Mouse (Mus musculus) embryo, embryonic 9.5 days (tissue): ENCODE data around the gene Fgfr2.

Experiments
- DNase-seq: peaks from one replicate; pipeline ENCODE4 v3.0.0-alpha.2; 2017; ENCODE audit errors: extremely low spot score

Gene Fgfr2

DNA sequence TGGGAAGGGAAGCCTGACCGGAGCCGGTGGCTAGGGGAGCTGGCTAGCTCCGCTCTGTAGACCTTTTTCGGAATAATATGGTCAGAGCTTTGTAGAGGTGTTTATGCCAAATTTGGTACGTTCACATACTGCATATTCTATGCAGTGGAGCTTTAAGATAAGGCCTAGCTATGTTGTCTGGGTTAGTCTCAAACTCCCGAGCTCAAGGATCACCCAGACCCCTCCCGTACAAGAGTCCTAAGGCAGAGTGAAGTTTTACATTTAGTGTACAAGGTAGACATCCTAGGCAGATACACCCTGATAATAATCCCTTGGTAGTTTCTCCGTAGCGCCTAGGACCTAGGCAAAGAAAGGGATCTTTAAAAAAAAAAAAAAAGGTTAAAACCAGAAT, 1751.7 kb downstream of the Fgfr2 start:
- DNase-seq: no peak

DNA sequence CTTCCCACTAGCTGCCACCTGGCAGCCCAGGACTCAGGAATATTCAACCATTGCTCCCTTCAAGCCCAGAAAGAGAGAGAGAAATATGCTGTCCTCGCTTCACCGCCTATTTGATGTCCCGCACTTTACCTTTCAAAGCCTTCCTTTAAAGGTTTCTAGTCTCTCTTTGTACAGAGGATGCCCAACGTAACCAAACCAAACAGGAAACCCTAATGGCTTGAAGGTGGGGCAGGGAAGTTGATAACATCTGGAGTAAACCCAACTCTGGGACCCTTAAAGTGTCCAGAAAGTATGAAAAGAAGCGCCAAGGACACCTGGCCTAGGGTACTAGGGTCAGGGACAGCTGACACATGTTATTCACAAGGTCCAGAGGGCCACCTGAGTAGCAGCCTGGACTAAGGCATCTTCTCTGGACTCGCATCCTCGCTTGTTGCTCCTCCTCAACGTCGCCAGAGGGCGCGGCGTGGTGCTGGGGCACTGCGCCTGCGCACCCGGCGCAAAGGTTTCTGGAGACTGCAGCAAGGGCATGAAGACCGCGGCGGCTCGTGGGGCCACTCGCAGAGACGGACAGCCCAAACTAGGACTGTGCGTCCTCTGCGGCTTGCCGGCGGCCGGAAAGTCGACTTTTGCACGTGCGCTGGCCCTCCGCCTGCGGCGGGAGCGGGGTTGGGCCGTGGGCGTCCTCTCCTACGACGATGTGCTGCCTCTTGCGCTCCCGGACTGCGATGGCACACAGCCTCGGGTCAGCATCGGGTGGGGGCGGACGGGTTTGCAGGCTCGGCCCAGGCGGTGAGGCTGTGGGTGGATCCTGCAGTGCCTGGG, 1752.3 kb downstream of the Fgfr2 start, which contains the start of gene Pstk:
TSS of gene Pstk (plus strand) at position 494 of the 822 bp plus-strand sequence.
- DNase-seq: peak; percentile 90

DNA sequence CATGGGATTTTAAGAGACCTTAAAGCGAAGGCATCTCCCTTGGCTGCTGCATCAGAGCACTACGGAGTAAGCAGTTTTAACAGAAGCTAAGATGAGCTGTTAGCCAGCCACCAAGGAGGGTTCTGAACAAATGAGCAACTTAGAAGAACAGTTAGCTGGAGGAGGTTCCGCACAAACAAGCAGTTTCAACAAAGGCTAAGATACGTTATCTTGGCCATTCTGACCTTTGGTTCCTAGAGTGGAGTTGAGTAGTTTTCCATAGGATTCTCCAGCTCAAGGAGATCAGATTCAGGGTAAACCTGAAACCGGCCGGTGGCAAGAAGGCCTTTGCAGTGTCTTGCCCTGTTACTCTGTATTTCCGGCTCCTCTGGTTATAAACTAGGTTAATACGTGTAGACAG, 1759.0 kb downstream of the Fgfr2 start:
- DNase-seq: no peak

DNA sequence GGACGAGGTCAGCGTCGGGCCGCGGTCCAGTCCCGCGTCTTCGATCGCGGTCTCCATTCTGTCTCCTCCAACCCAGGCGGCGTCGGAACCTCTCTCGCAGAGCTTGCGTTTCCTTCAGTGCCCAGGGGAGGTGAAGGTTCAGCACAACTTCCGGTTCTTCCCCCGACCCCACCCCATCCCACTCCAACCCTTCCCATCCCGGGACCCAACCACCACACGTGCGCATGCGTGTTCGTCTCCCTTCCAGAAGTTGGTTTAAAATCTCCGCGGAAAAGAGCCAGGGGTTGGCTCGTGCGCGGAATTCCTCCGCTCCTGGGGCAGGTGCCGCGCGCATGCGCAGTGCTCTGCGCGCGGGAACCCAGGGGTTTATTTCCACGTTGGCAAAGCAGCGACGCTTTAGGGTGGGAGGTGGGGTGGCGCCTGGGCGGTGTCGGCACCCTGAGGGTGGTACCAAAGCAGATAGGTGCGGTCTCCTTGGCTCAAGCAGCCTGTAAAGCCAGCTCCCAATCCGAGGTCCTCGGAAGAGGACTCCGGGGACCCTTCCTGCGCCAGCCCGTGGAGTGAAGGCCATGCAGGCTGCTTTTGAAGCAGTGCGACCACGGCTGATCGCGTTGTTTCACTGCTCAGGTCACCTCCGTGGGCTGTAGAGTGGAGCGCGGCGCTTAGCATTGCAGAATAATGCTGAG, 1760.4 kb downstream of the Fgfr2 start, which contains the start of gene 2310057M21Rik:
TSS of gene 2310057M21Rik (minus strand) at position 145 of the 686 bp plus-strand sequence.
- DNase-seq: peak; percentile 97

DNA sequence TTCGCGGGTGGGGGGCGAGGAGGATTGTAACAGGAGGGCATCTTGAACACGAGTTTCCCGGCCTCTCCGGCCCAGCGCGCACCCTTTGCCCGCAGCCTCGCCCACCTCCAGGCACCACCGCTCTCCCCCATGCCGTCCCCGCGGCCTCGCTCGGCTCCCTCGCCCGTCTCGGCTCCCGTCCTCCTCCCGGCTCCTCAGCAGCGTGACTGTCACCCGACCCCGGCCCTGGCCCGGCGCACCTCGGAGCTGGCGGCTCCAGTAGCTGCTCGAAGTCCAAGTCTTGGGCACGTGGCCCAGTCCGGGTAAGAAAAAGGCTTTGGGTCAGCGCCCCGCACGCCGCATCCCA, 1760.9 kb downstream of the Fgfr2 start:
- no peak for DNase-seq

DNA sequence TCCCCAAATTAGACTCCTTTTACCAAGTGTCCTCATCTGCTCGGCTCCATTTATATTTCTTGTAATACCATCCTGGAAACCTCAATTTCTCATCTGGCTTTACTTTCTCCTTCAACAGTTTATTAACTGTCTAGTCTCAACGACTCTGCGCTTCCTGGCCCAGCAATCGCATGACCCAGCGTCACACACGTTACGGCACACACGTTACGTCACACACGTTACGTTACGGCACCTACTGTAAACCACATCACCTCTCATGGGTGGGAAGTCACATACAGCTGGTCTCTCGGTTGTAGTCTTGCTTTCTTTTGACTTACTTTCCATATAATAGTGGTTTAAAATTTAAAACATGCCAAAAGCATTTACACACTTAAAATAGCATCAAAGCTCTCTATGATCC, 1767.0 kb downstream of the Fgfr2 start:
- DNase-seq: no peak

DNA sequence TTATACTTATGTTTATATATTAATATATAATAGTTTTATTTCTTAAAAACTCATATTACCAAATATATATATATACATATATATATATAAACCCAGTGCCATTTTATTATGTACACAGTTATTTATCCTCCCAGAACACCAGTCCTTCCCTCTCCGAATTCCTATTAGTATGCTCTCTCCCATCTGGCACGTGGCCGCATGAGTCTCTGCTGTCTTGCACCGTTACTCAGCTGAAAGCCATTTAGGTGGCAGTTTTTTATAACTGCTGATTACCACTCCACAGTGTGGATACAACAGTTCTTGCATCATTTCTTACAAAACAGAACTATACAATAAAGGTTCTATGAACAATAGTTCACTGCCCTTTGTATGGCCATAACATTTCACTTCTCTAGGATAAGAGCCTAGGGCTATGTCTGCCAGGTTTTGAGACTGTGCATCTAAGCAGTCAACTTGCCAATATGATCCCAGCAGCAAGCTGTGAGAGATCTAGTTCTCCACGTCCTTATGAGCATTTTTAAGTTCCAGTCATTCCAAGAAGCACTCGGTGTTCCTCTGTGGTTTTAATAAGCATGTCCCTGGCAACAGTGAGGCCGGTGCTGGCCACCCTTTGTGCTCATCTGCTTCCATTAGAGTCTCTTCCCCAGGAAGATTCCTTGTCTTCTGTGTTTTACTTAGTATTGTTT, 1777.2 kb downstream of the Fgfr2 start:
- DNase-seq: no peak

DNA sequence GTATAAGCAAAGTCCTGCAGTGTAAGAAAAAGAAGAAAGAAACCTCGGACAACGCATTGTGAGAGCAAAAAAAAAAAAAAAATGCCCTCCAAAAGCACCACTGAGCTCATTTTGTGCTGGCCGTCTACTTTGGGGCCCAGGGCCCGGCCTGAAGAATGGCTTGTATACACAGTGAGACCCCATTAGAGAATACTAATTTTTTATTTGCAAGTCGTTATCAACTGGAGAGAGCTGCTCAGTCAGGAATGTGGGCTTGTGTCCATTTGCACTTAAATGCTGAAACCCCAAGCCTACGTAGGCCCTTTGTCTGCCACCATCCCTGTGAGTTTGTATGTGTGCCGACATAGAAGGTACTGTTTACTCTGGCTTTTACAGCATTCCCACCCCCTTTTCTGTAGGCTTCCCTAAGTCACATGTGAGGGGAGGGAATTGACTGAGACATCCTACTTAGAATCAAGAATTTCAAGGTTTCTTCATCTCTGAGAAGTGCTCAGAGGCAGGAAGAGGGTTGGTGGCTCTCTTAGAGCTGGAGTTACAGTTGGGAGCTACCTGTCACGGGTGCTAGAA, 1785.6 kb downstream of the Fgfr2 start:
- DNase-seq: no peak

DNA sequence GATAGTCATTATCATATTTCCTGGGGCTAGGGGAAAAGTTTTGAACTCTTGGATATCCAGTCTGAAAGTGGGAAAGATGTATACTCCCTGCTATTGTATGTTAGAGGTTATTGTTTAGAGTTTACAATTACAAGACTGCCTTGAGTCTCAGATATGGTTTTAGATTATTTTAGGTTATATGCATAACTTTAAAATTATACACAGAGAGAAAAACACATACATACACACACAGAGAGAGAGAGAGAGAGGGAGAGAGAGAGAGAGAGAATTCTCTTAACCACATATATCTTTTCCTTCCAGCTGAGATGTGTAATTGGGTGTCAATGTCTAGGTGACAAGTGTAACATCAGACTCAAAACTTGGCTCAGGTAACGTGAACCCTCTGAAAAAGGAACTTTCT, 1789.6 kb downstream of the Fgfr2 start, which contains the start of gene Fam24a:
TSS of gene Fam24a (plus strand) at position 301 of the 400 bp plus-strand sequence.
- DNase-seq: no peak

DNA sequence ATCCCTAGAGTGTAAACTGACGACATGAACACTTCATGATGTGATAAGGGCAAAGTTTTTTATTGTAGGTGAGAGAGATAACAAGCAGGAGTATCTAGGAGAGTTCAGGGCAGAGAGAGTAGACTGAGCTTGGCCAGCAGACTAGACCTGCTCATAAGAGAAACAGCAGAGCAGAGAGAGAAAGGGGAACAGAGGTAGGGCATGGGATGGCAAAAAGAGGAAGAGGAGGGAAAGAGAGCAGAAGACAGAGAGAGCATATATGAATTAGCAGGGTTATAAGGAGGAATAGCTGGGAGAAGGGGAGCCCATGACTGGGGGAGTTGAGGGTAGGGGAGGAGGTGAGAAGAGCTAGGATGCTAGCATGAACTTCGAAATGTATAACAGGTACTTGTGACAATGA, 1791.5 kb downstream of the Fgfr2 start:
- DNase-seq: no peak

DNA sequence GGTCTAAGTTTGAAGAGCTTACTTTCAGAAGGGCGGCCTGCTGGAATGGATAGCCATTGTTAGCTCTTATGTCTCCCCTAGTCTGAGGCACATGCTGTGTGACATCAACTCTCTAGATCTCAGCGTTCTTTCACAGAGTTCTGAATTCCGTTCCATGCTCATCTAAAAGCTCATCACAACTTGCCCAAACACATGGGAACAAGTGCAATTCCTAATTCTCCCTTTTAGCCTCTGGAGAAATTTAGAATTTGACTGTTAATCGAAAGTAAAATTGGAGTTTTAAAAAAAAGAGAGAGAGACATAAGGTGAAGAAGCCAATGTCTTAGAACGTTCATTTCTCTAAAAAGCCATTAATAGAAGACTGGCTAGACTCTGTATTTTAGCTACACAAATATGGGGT, 1793.7 kb downstream of the Fgfr2 start, which contains the start of gene Fam24b:
TSS of gene Fam24b (minus strand) at position 101 of the 400 bp plus-strand sequence.
- DNase-seq: no peak

DNA sequence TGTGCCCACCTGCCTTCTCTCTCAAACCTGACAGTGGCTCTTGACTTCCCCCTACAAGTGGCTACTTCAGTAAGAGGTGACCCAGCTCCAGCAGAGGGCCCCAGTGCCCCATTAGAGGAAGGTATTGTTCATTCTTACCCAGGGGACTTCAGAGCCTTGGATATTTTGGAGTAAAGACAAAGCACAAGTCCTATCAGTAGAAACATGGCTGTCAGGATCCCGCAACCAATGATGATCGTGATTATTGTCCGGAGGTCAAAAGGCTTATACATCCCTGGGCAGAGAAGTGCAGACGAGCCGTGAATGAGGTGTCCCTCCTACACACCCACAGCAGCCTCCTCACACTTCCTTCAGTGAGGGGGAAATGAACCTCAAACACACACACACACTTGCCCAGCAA, 1796.1 kb downstream of the Fgfr2 start:
- DNase-seq: no peak

DNA sequence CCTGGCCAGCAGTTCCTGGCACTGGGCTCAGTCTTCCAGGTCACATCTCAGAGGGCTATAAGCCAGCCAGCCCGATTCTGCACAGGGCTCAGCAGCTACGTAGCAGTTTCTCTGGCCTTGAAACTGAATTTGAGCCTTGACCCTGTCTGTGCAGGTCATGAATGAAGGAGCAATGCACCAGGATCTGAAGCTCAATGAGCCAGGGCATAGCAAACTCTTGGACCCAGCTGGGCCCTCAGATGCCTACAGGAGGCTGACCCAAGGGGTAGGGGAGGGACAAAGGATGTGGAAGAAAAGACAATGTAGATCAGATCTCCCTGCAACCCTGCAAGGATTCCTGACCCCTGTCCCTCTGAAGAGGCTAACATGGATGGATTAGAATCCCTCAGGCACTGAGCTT, 1801.0 kb downstream of the Fgfr2 start, which contains the start of gene Cuzd1:
TSS of gene Cuzd1 (minus strand) at position 101 of the 400 bp plus-strand sequence.
- DNase-seq: no peak

DNA sequence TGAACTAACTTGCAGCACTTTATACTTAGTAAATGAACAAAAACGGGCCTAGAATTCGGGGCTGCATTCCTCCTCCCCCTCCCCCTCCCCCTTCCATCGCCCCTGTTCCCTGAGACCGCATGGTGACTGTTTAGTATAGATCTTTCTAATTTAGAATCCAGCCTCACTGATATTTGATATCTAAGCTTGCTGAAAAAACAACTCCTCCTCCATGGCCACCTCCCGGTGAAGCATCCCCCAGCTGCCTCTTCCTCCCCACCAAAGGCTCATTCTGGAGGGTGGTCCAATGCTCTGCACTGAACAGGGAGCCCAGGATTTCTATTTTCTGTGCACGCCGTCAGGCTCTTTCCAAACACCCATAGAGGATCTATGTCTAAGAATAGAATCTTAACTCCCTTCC, 1804.8 kb downstream of the Fgfr2 start:
- DNase-seq: no peak

DNA sequence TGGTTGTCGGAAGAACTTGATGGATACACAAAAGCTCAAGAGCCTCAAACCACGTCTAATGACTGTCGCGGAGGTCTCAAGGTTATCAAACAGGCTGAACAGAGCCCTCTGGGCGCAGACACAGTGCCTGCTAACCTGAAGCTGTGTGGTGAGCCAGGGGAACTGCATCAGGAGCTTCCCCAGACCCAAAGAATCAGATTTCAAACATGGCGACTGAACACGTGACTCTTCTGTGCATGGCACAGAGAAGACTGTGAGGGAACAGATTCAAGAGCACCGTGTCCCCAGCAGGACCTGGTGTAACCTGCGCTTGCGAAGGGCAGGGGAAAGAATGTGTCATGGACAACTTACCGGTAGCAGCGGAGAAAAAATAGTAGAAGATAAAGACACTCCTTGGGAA, 1805.6 kb downstream of the Fgfr2 start:
- no peak for DNase-seq

DNA sequence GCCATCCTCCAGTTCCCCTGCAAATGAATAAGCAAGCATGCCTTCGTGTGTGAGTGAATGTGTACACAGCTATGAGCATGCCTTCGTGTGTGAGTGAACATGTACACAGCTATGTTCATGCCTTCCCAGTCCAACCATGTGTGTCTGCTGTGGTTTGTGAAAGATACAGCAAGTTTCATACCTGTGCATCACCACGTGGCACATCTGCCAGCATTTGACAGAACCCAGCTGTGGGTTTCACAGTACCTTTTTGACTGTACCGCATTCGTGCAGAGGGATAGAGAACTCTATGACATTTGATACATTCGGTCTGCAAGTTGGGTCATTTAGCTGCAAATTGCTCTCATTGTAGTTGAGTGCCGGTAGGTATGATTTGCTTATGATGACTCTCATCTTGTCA, 1808.7 kb downstream of the Fgfr2 start:
- DNase-seq: no peak

DNA sequence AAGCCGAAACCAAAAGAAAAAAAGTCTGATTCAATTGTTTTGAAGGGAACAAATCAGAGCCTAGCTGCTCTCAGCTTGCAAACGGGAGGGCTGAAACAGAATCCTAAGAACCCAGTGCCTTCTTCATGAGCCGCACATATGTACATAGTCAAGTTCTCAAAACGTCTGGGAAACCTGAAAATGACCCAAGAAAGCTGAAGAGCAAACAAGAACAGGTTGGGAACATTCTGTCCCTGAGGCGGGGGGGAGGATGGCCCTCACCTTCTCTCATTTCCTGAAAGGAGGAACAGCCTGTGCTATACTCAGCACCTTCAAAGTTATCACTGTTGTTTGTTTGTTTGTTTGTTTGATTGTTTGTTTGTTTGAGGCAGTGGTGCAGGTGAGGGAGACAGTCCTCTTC, 1816.4 kb downstream of the Fgfr2 start:
- no peak for DNase-seq

DNA sequence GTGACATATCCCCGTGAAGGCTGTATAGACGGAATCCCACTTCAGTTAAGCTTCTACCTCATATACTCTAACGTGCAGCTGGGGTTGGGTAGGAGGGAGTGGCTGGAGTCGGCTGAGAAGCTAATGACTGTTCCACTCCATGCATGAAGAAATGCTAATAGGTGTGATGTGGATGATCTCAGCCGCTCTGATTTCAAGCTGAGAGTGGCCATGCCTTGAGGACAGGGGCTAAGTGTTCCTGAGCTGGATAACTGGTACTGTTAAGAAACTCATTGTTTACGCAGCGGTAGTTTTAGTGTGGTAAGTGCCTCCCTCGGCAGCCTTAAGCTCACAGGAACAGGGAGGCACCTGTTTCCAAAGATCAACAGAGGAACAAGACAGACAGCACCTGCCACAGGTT, 1819.8 kb downstream of the Fgfr2 start:
- DNase-seq: no peak

DNA sequence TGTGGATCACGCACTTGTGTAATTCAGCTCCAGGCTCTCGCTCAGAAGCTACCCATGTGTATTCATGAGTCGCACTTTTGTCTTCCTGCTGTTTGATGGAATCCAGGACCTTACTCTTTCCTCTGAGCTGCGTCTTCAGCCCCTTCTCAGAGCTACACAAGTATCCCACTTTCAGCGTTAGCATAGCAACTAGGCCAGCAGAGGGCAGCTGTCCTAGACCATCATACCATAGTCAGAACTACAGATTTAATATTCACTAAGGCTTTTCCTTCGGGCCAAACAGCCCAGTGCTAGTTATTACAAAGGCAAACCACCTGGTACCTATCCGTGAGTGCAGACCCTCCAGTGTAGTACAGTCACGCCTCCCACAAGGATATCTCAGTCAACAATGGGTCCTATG, 1826.0 kb downstream of the Fgfr2 start:
- no peak for DNase-seq

DNA sequence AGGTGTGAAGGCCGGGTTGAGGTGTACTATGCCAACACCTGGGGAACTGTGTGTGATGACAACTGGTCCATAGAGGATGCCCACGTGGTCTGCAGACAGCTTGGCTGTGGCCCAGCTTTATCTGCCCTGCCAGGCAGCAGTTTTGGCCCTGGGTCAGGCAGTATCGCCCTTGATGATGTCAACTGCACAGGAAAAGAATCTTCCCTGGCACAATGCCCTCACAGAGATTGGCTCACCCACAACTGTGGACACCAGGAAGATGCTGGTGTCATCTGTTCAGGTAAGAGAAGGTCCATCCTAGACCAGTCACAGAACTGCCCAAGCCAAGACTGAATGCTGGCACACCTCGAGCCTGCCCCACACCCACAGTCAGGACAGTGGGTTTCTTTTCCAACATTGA, 1857.3 kb downstream of the Fgfr2 start:
- DNase-seq: no peak

DNA sequence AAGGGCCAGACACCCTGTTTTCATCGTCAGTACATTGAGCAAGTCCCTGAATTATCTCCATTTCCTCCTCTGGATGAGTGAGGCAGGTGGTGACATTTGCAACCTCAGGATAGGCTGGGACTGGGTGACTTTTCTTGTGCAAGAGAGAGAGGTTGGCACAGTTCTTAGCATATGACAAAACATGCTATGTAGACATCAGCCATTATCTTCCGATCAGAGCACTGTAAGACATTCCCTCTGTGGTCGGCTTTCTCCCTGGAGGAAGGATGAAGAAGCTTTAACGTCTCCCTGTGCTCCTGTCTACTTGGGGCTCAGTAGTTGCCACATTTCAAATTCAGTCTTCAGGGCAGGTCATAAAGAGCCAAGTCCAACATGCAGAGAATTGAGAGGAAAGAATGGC, 1858.9 kb downstream of the Fgfr2 start:
- DNase-seq: no peak

DNA sequence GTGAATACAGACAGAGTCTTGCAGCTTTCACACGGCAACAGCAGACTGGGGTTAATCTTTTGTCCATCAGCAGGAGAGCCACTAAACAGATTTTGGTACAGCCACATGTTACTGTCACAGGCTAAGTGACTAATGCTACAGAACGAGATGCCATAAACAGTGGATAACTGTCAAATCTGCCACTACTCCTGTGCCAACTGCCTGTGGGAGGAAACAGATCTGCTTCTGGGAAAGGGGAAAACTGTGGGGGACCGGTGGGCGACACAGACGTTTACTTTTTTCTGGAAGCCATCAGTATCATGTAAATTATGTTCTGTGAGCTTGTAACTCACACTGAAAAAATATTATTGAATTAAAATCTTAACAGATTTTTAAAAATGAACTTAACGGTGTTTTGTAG, 1862.2 kb downstream of the Fgfr2 start:
- DNase-seq: no peak
